Mouse (Mus musculus): ENCODE results near the gene Atp1a2. TPM values are rescaled to one million over a fixed set of nuclear protein-coding genes. Genes with fewer than 3 reads are reported as not detected.

Atp1a2 gene
- polyA plus RNA-seq, 1 experiment from 2014 or later, result 12.9 TPM

DNA sequence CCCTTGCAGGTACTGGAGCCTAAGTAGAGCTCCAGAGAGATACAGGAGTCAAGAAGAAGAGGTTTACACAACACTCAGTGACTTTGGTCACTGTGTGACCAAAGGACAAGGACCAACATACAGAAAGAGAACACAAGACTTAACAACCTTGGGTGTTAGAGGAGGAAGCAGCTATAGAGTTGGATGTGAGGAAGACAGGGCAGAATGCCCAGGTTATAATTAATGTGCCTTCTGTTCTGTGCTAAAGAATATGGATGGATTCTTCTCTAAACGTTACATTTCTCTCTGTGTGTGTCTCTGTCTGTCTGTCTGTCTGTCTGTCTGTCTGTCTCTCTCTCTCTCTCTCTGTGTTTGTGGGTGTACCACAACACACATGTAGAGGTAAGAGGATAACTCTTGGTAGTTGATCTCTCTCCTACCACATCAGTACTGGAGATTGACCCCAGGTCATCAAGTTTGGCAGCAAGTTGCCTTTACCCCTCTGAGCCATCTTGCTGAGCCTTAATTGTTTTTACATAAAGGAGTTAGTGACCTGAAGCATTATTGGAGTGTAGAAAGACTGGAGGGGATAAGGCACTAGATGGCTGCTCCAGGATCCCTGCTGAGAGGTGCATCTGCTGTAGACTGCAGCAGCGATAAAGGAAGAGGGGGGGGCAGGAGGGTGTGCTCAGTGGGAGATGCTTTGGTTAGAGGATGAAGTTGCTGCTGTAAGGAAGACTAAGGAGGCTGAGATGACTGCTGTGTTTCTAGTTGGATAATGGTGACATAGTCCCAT, 39.7 kb upstream of the Atp1a2 start:
- Histone ChIP-seq H3K4me1 (ENCODE audit: control insufficient read depth, insufficient read depth, low read length) (peaks cover 5% of the 10 kb centered on the region; the same call in 1 of the 2 replicates), H3K4me3 (ENCODE audit: low read depth, low read length) (no peak overlapping the region), H3K4me2 (ENCODE audit: low read length) (no peak overlapping the region), H3K36me3 (ENCODE audit: control insufficient read depth, insufficient read depth, low read length) (no peaks in the 10 kb centered on the region), H3K27me3 (replicated peaks; ENCODE audit: control insufficient read depth, insufficient read depth, low read length) (no peaks in the 10 kb centered on the region), H3K9me3 (replicated peaks; ENCODE audit: control insufficient read depth, low read length) (no peaks in the 10 kb centered on the region), H3K9ac (ENCODE audit: low read length) (no peak overlapping the region), H3K27ac (ENCODE audit: low read depth, low read length) (no peak overlapping the region)
- ATAC-seq, result no peak
- no peak for DNase-seq (ENCODE audit: low spot score)
- WGBS, result 33% methylated on average over 2 of the region's 2 CpGs

DNA sequence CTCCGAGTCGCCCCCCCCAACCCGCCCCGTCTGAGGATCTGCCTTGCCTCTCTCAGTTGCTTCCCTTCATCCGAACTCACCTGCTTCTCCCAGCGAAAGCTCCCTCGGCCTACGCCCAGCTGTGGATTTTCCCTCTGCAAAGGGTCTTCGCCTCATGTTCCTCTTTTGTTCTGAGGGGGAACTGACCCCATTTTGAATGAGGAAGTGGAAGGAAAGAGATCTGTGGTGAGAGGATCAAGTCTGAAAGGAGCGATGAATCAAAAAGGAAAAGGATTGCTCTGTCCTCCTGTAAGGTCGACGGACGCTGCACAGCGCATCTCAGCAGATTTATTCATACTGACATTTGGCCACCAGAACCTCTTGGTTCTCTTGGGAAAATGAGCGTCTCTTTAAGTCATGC, 37.9 kb upstream of the Atp1a2 start:
- DNase-seq (ENCODE audit: low spot score) (no peak), ATAC-seq (no peak)
- Histone ChIP-seq H3K4me3 (ENCODE audit: low read depth, low read length) (no peak overlapping the region), H3K27ac (ENCODE audit: low read depth, low read length) (no peak overlapping the region), H3K9me3 (replicated peaks; ENCODE audit: control insufficient read depth, low read length) (no peaks in the 10 kb centered on the region), H3K9ac (ENCODE audit: low read length) (no peak overlapping the region), H3K27me3 (replicated peaks; ENCODE audit: control insufficient read depth, insufficient read depth, low read length) (no peaks in the 10 kb centered on the region), H3K4me1 (ENCODE audit: control insufficient read depth, insufficient read depth, low read length) (peaks cover 5% of the 10 kb centered on the region; the same call in 1 of the 2 replicates), H3K4me2 (ENCODE audit: low read length) (no peak overlapping the region), H3K36me3 (ENCODE audit: control insufficient read depth, insufficient read depth, low read length) (no peaks in the 10 kb centered on the region)
- 81% methylated on average over 15 of the region's 15 CpGs for WGBS

DNA sequence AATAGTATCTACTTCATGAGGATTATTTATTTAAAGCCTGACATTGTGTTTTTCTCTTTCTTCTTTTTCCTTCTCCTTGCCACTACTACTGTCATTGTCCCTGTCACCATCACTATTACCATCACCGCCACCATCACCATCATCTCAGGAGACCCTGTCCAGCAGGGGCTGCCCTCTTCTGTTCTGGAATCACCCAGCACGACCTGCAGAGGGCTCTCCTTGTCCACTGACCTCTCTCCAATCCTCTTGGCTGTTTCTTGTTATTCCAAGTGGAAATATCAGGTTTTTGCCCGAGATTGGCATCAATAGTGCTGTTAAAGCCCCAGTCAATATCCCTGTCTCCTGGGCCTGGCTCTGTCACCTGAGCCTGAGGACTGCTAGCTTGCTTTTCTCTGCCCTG, 35.6 kb upstream of the Atp1a2 start:
- Histone ChIP-seq H3K4me2 (ENCODE audit: low read length) (no peak overlapping the region), H3K9me3 (replicated peaks; ENCODE audit: control insufficient read depth, low read length) (no peaks in the 10 kb centered on the region), H3K27ac (ENCODE audit: low read depth, low read length) (no peak overlapping the region), H3K36me3 (ENCODE audit: control insufficient read depth, insufficient read depth, low read length) (no peaks in the 10 kb centered on the region), H3K4me3 (ENCODE audit: low read depth, low read length) (no peak overlapping the region), H3K9ac (ENCODE audit: low read length) (no peak overlapping the region), H3K27me3 (replicated peaks; ENCODE audit: control insufficient read depth, insufficient read depth, low read length) (no peaks in the 10 kb centered on the region), H3K4me1 (ENCODE audit: control insufficient read depth, insufficient read depth, low read length) (peaks cover 9% of the 10 kb centered on the region; the same call in 1 of the 2 replicates)
- 17% methylated on average over 3 of the region's 3 CpGs for WGBS
- DNase-seq (ENCODE audit: low spot score) (no peak), ATAC-seq (no peak)

DNA sequence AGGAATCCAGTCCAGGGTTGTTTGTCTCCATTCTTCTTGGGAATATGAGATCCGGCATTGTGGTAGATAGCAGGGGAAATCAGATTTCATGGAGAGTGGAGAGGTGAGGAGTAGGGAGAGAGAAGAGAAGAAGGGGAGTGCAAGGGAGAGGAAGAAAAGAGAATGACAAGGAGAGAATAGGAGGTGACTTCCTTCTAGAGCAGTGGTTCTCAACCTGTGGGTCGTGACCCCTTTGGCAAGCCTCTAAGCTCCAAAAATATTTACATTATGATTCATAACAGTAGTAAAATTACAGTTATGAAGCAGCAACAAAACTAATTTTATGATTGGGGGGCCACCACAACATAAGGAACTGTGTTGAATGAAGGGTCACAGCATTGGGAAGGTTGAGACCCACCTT, 35.1 kb upstream of the Atp1a2 start:
- WGBS, result 86% methylated on average over 2 of the region's 2 CpGs
- Histone ChIP-seq H3K9me3 (replicated peaks; ENCODE audit: control insufficient read depth, low read length) (no peaks in the 10 kb centered on the region), H3K4me1 (ENCODE audit: control insufficient read depth, insufficient read depth, low read length) (peaks cover 11% of the 10 kb centered on the region; the same call in 1 of the 2 replicates), H3K27me3 (replicated peaks; ENCODE audit: control insufficient read depth, insufficient read depth, low read length) (no peaks in the 10 kb centered on the region), H3K36me3 (ENCODE audit: control insufficient read depth, insufficient read depth, low read length) (no peaks in the 10 kb centered on the region), H3K4me2 (ENCODE audit: low read length) (no peak overlapping the region), H3K27ac (ENCODE audit: low read depth, low read length) (no peak overlapping the region), H3K9ac (ENCODE audit: low read length) (no peak overlapping the region), H3K4me3 (ENCODE audit: low read depth, low read length) (no peak overlapping the region)
- no peak for ATAC-seq
- no peak for DNase-seq (ENCODE audit: low spot score)

DNA sequence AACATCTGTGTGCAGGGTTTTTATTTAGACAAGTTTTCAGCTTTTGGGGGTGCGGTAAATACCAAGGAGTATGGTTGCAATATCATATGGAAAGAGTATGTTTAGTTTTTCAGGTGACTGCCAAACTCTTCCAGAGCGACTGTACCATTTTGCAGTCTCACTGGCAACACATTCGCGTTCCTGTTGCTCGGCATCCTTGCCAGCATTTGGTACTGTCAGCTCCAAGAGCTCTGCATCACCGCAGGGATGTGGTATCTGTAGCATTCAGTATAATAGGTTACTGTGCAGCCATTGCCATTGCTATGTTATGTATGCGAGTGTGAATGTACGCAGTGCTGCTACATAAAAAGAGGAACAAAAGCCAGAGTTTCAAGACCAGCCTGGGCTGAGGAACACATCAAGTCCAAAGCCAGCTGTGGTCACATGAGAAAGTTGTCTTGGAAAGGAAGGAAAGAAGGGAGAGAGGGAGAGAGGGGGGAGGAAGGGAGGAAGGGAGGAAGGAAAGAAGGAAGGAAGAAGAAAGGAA, 33.6 kb upstream of the Atp1a2 start:
- Histone ChIP-seq H3K4me1 (ENCODE audit: control insufficient read depth, insufficient read depth, low read length) (peaks cover 11% of the 10 kb centered on the region), H3K9me3 (replicated peaks; ENCODE audit: control insufficient read depth, low read length) (no peaks in the 10 kb centered on the region), H3K4me2 (ENCODE audit: low read length) (no peak overlapping the region), H3K27me3 (replicated peaks; ENCODE audit: control insufficient read depth, insufficient read depth, low read length) (no peaks in the 10 kb centered on the region), H3K27ac (ENCODE audit: low read depth, low read length) (no peak overlapping the region), H3K36me3 (ENCODE audit: control insufficient read depth, insufficient read depth, low read length) (no peaks in the 10 kb centered on the region), H3K4me3 (ENCODE audit: low read depth, low read length) (no peak overlapping the region), H3K9ac (ENCODE audit: low read length) (no peak overlapping the region)
- 50% methylated on average over 8 of the region's 8 CpGs for WGBS
- no peak for ATAC-seq
- no peak for DNase-seq (ENCODE audit: low spot score)

DNA sequence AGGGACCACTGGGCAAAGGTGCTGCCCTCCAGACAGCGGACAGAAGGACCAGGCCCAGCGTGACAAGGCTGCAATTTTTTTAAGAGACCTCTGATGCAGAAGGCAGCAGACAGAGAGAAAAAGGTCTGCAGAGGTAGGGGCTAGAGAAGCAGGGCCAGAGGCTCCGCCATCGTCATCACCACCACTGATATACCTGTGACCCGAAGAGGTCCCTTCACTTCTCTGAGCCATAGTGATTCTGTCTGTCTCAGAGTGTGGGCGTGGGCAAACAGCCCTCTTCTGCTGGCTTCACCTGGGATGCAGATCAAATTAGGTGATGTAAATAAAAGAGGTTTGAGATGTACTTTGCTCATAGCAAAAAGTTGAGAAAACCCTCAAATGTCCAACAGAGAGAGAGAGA, 31.8 kb upstream of the Atp1a2 start:
- Histone ChIP-seq H3K4me1 (ENCODE audit: control insufficient read depth, insufficient read depth, low read length) (peaks cover 11% of the 10 kb centered on the region), H3K27me3 (replicated peaks; ENCODE audit: control insufficient read depth, insufficient read depth, low read length) (no peaks in the 10 kb centered on the region), H3K4me3 (ENCODE audit: low read depth, low read length) (no peak overlapping the region), H3K4me2 (ENCODE audit: low read length) (no peak overlapping the region), H3K9me3 (replicated peaks; ENCODE audit: control insufficient read depth, low read length) (no peaks in the 10 kb centered on the region), H3K27ac (ENCODE audit: low read depth, low read length) (no peak overlapping the region), H3K9ac (ENCODE audit: low read length) (0 out of 2 replicates have a peak overlapping the region, but pooled peaks have one; percentile 49), H3K36me3 (ENCODE audit: control insufficient read depth, insufficient read depth, low read length) (no peaks in the 10 kb centered on the region)
- WGBS, result 78% methylated on average over 6 of the region's 6 CpGs
- DNase-seq (ENCODE audit: low spot score), result no peak
- no peak for ATAC-seq

DNA sequence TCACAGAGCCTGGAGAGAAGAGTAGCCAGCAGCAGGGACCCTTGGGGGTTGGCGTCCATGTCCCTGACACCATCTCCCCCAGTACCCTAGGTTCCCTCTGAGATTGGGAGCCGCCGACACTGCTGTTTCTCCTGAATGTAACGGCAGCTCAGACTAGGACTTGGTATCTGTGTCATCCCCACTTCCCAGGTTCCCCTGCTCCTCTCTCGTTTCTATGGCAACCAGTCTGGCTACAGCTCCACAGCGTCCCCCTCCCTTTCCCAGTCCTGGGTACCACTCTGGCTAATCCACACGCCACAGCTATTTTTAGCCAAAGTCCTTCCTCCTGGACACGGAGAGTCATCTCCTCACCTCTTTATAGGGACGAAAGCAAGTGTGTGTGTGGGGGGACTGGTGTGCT, 31.3 kb upstream of the Atp1a2 start, which contains the start of gene Kcnj9:
Gene Kcnj9 (minus strand): TSS at position 188 of the 400 bp plus-strand sequence.
- Histone ChIP-seq H3K4me1 (ENCODE audit: control insufficient read depth, insufficient read depth, low read length) (peaks cover 11% of the 10 kb centered on the region), H3K9ac (ENCODE audit: low read length) (peak within 1 kb of the TSS; percentile 49), H3K36me3 (ENCODE audit: control insufficient read depth, insufficient read depth, low read length) (no peaks in the 10 kb centered on the region), H3K27ac (ENCODE audit: low read depth, low read length) (no peak within 1 kb of the TSS), H3K9me3 (replicated peaks; ENCODE audit: control insufficient read depth, low read length) (no peaks in the 10 kb centered on the region), H3K4me2 (ENCODE audit: low read length) (peak within 1 kb of the TSS; percentile 42), H3K4me3 (ENCODE audit: low read depth, low read length) (peak within 1 kb of the TSS; percentile 20), H3K27me3 (replicated peaks; ENCODE audit: control insufficient read depth, insufficient read depth, low read length) (no peaks in the 10 kb centered on the region)
- ATAC-seq, result peak; percentile 79
- peak; percentile 93 for DNase-seq (ENCODE audit: low spot score)
- WGBS, result 15% methylated on average over 9 of the region's 9 CpGs

DNA sequence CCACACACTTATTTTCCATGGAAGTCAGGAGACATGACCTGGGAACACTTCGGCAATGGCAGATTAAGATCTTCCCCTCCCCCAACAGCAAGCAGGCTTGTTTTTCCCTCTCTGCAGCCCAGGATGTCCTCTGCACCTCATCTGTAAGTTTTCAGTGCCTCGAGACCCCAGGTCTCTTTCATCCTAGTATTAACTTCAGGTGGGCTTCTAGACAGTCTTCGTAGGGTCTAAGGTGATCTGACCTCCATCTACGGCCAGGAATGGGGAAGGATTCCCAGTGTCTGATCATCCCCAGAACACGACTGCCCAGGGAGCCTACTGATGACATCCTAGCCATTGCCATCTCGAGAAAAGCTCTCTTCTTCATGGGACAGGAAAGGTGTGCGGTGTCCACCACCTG, 30.6 kb upstream of the Atp1a2 start:
- Histone ChIP-seq H3K27me3 (replicated peaks; ENCODE audit: control insufficient read depth, insufficient read depth, low read length) (no peaks in the 10 kb centered on the region), H3K36me3 (ENCODE audit: control insufficient read depth, insufficient read depth, low read length) (no peaks in the 10 kb centered on the region), H3K4me2 (ENCODE audit: low read length) (peak overlapping the region; percentile 42), H3K27ac (ENCODE audit: low read depth, low read length) (no peak overlapping the region), H3K9me3 (replicated peaks; ENCODE audit: control insufficient read depth, low read length) (no peaks in the 10 kb centered on the region), H3K4me3 (ENCODE audit: low read depth, low read length) (no peak overlapping the region), H3K4me1 (ENCODE audit: control insufficient read depth, insufficient read depth, low read length) (peaks cover 11% of the 10 kb centered on the region), H3K9ac (ENCODE audit: low read length) (no peak overlapping the region)
- WGBS, result 92% methylated on average over 7 of the region's 7 CpGs
- no peak for ATAC-seq
- no peak for DNase-seq (ENCODE audit: low spot score)

DNA sequence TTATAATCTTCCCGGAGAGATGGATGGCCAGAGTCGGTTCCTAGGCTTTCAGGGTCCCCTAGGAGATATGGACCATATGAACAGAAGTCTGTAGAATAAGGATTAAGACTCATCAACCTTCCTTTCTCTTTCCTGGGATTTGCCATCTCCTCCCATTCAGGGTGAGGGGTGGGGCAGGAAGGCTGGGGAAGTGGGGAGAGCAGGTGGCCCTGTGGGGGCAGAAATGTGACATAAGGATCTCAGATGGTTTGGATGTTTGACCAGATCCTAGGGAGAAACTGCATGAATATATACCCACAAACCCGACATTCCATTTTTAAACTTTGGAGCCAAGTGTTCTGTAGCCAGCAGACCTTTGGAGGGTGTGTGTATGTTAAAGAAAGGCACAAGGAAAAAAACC, 30.2 kb upstream of the Atp1a2 start:
- no peaks in the 10 kb centered on the region for H3K36me3 ChIP-seq (ENCODE audit: control insufficient read depth, insufficient read depth, low read length)
- DNase-seq (ENCODE audit: low spot score), result no peak
- H3K4me3 ChIP-seq (ENCODE audit: low read depth, low read length), result no peak overlapping the region
- H3K4me1 ChIP-seq (ENCODE audit: control insufficient read depth, insufficient read depth, low read length), result peaks cover 11% of the 10 kb centered on the region
- no peaks in the 10 kb centered on the region for H3K27me3 ChIP-seq (replicated peaks; ENCODE audit: control insufficient read depth, insufficient read depth, low read length)
- no peaks in the 10 kb centered on the region for H3K9me3 ChIP-seq (replicated peaks; ENCODE audit: control insufficient read depth, low read length)
- ATAC-seq, result no peak
- WGBS, result 85% methylated on average over 3 of the region's 3 CpGs
- no peak overlapping the region for H3K9ac ChIP-seq (ENCODE audit: low read length)
- H3K4me2 ChIP-seq (ENCODE audit: low read length), result no peak overlapping the region
- H3K27ac ChIP-seq (ENCODE audit: low read depth, low read length), result no peak overlapping the region
